Mouse (Mus musculus): ENCODE measurements around the gene Cadps. TPM values are rescaled to one million over a fixed set of nuclear protein-coding genes. Genes with fewer than 3 reads are reported as not detected.

Gene Cadps
- polyA plus RNA-seq, 1 experiment from 2014 or later, result 0.62 TPM

DNA sequence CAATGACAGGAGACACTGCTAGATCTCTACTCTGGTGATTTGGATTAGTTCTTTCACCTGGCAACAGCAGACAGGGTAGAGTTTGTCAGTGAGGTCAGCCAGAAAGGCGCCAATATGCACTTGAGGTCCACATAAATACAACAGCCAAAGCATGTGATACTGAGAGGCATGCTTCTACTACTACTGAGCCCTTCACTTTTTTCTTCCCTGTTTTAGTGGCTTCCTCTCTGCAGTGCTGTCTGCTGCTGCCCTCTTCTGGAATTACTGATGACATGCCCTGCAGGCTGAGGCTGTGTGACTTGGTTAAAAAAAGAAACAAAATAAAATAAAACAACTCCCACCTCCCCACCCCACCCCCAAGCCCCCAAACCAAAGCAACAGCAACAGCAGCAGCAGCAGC lies 291.8 kb downstream of the Cadps start:
- Histone ChIP-seq H3K4me3 (ENCODE audit: low read depth, low read length) (no peak overlapping the region), H3K27ac (ENCODE audit: low read depth, low read length) (no peak overlapping the region), H3K36me3 (ENCODE audit: control insufficient read depth, insufficient read depth, low read length) (no peaks in the 10 kb centered on the region), H3K4me1 (replicated peaks; ENCODE audit: control insufficient read depth, insufficient read depth, low read length) (no peaks in the 10 kb centered on the region), H3K9me3 (ENCODE audit: control insufficient read depth, low read length) (no peaks in the 10 kb centered on the region), H3K27me3 (replicated peaks; ENCODE audit: control insufficient read depth, insufficient read depth, low read length) (no peaks in the 10 kb centered on the region), H3K9ac (ENCODE audit: low read depth, low read length) (no peak overlapping the region), H3K4me2 (no peak overlapping the region)
- WGBS, result 32% methylated on average over 1 of the region's 1 CpGs
- ATAC-seq (replicated peaks; ENCODE audit: low FRiP score) (no peak), DNase-seq (ENCODE audit: low spot score) (no peak)

DNA sequence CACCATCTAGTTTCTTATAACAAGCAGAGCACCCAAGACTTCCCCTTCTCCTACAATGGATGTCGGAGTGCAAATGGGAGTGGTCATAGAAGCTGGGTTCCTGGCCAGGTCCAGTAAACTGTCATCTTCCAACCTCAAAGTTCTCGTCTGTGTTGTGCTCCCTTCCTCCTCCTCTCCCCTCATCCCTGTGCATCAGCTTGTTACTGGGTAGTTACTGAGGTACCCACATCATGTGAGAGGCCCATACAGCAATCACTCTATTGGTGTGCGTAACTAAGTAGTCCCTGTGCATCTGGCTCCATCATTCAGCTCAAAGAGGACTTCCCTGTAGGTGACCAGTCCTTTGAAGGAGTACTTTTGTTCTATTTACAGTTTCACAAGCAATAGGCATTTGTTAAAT lies 292.3 kb downstream of the Cadps start:
- Histone ChIP-seq H3K27me3 (replicated peaks; ENCODE audit: control insufficient read depth, insufficient read depth, low read length) (no peaks in the 10 kb centered on the region), H3K4me2 (no peak overlapping the region), H3K4me1 (replicated peaks; ENCODE audit: control insufficient read depth, insufficient read depth, low read length) (no peaks in the 10 kb centered on the region), H3K9ac (ENCODE audit: low read depth, low read length) (no peak overlapping the region), H3K36me3 (ENCODE audit: control insufficient read depth, insufficient read depth, low read length) (no peaks in the 10 kb centered on the region), H3K4me3 (ENCODE audit: low read depth, low read length) (no peak overlapping the region), H3K27ac (ENCODE audit: low read depth, low read length) (no peak overlapping the region), H3K9me3 (ENCODE audit: control insufficient read depth, low read length) (no peaks in the 10 kb centered on the region)
- no peak for DNase-seq (ENCODE audit: low spot score)
- 52% methylated on average over 3 of the region's 3 CpGs for WGBS
- ATAC-seq (replicated peaks; ENCODE audit: low FRiP score), result no peak

DNA sequence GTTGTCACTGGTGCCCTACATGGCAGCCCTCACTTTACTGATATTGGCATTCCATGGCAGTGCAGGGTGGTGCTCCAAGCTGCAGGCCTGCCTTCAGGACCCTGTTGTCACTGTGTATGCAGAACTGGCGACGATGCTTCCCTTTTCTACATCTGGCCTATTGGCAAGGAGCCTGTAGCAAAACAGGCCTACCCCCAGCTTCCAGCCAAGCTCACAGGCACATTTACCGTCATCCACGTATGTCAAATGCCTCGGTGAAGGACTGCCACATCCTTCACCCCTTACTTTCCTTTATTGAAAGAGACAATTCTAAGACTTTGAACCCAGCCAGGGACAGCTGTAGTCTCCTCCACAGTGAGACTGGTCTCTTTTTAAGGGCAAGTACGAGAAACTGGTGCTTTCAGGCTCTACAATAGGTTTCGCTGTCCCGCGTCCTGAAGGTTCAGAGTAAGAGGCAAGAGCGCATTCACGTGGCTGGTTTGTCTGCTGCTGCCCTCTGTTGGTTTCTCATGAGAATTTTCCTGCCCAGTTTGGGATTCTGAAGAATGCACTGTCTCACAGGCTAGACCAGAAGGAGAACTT lies 292.8 kb downstream of the Cadps start:
- WGBS, result 18% methylated on average over 11 of the region's 11 CpGs
- ATAC-seq (replicated peaks; ENCODE audit: low FRiP score), result peak; percentile 36; the same call in 1 of the 2 replicates
- H3K27me3 ChIP-seq (replicated peaks; ENCODE audit: control insufficient read depth, insufficient read depth, low read length), result no peaks in the 10 kb centered on the region

DNA sequence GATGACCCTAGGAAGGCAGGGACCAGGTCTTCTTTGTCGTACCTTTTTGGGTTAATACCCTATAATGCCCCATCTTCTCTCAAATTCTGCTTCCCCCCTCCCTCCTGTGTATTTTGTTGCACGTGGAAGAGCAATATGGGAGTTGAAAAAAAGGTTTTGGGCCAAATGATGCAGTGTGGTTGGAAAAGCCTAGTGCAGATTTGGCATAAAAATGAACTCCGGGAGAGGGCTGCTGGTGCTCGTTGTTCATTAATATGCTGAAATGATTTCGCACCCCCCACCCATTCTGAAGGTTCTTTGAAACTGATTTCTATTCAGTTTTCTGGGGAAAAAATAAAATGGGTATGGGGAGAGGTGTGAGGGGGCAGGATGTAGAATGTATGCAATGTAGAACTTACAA lies 295.6 kb downstream of the Cadps start:
- no peak overlapping the region for H3K27ac ChIP-seq (ENCODE audit: low read depth, low read length)
- no peaks in the 10 kb centered on the region for H3K4me1 ChIP-seq (replicated peaks; ENCODE audit: control insufficient read depth, insufficient read depth, low read length)
- DNase-seq (ENCODE audit: low spot score) (no peak), ATAC-seq (replicated peaks; ENCODE audit: low FRiP score) (no peak)
- no peaks in the 10 kb centered on the region for H3K9me3 ChIP-seq (ENCODE audit: control insufficient read depth, low read length)
- H3K4me3 ChIP-seq (ENCODE audit: low read depth, low read length), result no peak overlapping the region
- no peaks in the 10 kb centered on the region for H3K27me3 ChIP-seq (replicated peaks; ENCODE audit: control insufficient read depth, insufficient read depth, low read length)
- 75% methylated on average over 5 of the region's 5 CpGs for WGBS
- H3K9ac ChIP-seq (ENCODE audit: low read depth, low read length), result no peak overlapping the region
- H3K36me3 ChIP-seq (ENCODE audit: control insufficient read depth, insufficient read depth, low read length), result no peaks in the 10 kb centered on the region
- no peak overlapping the region for H3K4me2 ChIP-seq

More for the DNA sequence above, 292.8 kb downstream of the Cadps start:
- H3K4me3 ChIP-seq (ENCODE audit: low read depth, low read length), result no peak overlapping the region
- no peak overlapping the region for H3K9ac ChIP-seq (ENCODE audit: low read depth, low read length)
- H3K9me3 ChIP-seq (ENCODE audit: control insufficient read depth, low read length), result no peaks in the 10 kb centered on the region
- H3K27ac ChIP-seq (ENCODE audit: low read depth, low read length), result no peak overlapping the region
- no peak overlapping the region for H3K4me2 ChIP-seq
- peak; percentile 38 for DNase-seq (ENCODE audit: low spot score)
- H3K4me1 ChIP-seq (replicated peaks; ENCODE audit: control insufficient read depth, insufficient read depth, low read length), result no peaks in the 10 kb centered on the region
- no peaks in the 10 kb centered on the region for H3K36me3 ChIP-seq (ENCODE audit: control insufficient read depth, insufficient read depth, low read length)

DNA sequence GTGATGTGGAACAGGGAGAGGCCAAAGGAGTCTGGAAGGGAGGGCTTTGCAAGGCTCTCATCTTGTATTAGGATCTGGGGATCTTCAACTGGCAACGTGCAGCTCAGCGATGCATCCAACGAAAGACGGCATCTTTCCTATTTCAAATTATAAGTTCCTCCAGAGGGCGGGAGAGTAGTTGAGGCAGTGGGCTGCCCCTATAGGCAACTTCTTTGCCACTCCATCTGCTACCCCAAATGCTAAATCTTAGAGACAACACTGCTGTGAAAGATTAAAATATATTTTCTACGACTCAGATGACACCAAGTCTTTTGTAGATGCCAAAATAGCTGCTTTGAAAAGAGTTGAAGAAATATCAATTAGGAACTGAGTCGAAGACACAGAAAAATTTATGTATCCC lies 315.9 kb downstream of the Cadps start:
- H3K9ac ChIP-seq (ENCODE audit: low read depth, low read length), result no peak overlapping the region
- H3K4me1 ChIP-seq (replicated peaks; ENCODE audit: control insufficient read depth, insufficient read depth, low read length), result no peaks in the 10 kb centered on the region
- no peaks in the 10 kb centered on the region for H3K9me3 ChIP-seq (ENCODE audit: control insufficient read depth, low read length)
- DNase-seq (ENCODE audit: low spot score) (no peak), ATAC-seq (replicated peaks; ENCODE audit: low FRiP score) (no peak)
- WGBS, result 80% methylated on average over 7 of the region's 7 CpGs
- H3K4me2 ChIP-seq, result no peak overlapping the region
- no peaks in the 10 kb centered on the region for H3K36me3 ChIP-seq (ENCODE audit: control insufficient read depth, insufficient read depth, low read length)
- H3K27me3 ChIP-seq (replicated peaks; ENCODE audit: control insufficient read depth, insufficient read depth, low read length), result no peaks in the 10 kb centered on the region
- no peak overlapping the region for H3K27ac ChIP-seq (ENCODE audit: low read depth, low read length)
- H3K4me3 ChIP-seq (ENCODE audit: low read depth, low read length), result no peak overlapping the region

DNA sequence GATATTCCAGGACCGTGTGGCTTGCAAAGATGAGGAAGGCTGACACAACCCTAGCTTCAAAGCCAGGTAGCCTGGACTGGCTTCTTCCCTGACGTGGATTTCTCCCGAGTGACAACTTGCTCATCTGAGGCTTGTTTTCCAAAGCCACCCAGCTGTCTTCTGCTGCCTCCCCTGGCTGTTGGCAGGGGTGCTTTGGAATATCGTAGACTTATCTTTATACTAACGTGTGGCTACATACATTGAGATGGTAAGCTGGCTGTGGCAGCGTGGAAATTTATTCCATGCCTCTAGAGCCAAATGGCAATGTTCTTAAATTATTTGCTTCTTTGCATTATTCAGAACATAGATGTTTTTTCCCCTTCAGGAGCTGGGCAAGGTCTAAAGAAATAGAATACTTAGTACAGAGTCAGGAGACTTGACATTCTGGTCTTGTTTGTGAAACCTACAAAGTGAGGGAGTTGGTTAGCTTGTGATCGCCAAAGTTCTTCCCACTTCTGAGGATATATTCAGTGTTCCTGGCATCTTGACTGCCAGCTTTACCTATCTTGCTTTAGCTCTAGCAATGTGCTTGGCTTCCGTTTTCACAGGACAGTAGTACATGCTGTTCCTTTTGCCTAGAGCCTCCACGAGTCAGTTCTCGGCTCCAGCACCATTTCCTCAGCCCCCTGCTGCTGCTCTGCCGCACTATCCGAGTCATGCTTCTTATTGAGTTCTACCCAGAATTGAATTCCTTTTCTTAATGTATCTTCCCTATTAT lies 318.5 kb downstream of the Cadps start:
- DNase-seq (ENCODE audit: low spot score) (no peak), ATAC-seq (replicated peaks; ENCODE audit: low FRiP score) (no peak)
- H3K36me3 ChIP-seq (ENCODE audit: control insufficient read depth, insufficient read depth, low read length), result no peaks in the 10 kb centered on the region
- H3K4me3 ChIP-seq (ENCODE audit: low read depth, low read length), result no peak overlapping the region
- H3K4me2 ChIP-seq, result no peak overlapping the region
- no peak overlapping the region for H3K9ac ChIP-seq (ENCODE audit: low read depth, low read length)
- 78% methylated on average over 12 of the region's 12 CpGs for WGBS
- no peaks in the 10 kb centered on the region for H3K27me3 ChIP-seq (replicated peaks; ENCODE audit: control insufficient read depth, insufficient read depth, low read length)
- H3K4me1 ChIP-seq (replicated peaks; ENCODE audit: control insufficient read depth, insufficient read depth, low read length), result no peaks in the 10 kb centered on the region
- no peak overlapping the region for H3K27ac ChIP-seq (ENCODE audit: low read depth, low read length)
- no peaks in the 10 kb centered on the region for H3K9me3 ChIP-seq (ENCODE audit: control insufficient read depth, low read length)

DNA sequence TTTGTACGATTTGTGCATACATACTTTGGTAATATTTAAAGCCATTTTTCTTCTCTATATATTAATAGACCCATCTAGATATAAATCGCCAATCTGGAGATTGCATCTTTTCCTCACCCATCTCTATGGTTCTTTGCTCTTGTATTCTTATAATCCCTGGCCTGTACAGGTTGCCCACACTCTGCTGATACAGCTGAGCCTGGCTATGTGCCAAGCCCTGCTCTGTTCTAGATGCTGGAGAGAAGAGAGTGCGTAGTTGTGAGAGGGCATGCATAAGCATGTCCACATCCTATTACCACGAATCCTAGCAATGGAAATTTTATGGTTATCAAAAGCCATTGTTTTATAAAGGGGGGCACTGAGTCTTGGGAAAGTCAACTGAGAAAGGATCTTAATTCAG lies 360.7 kb downstream of the Cadps start:
- H3K36me3 ChIP-seq (ENCODE audit: control insufficient read depth, insufficient read depth, low read length), result no peaks in the 10 kb centered on the region
- H3K4me2 ChIP-seq, result no peak overlapping the region
- H3K27me3 ChIP-seq (replicated peaks; ENCODE audit: control insufficient read depth, insufficient read depth, low read length), result no peaks in the 10 kb centered on the region
- WGBS, result 70% methylated on average over 4 of the region's 4 CpGs
- no peak overlapping the region for H3K4me3 ChIP-seq (ENCODE audit: low read depth, low read length)
- no peaks in the 10 kb centered on the region for H3K9me3 ChIP-seq (ENCODE audit: control insufficient read depth, low read length)
- no peak overlapping the region for H3K9ac ChIP-seq (ENCODE audit: low read depth, low read length)
- H3K27ac ChIP-seq (ENCODE audit: low read depth, low read length), result no peak overlapping the region
- DNase-seq (ENCODE audit: low spot score) (no peak), ATAC-seq (replicated peaks; ENCODE audit: low FRiP score) (no peak)
- no peaks in the 10 kb centered on the region for H3K4me1 ChIP-seq (replicated peaks; ENCODE audit: control insufficient read depth, insufficient read depth, low read length)

DNA sequence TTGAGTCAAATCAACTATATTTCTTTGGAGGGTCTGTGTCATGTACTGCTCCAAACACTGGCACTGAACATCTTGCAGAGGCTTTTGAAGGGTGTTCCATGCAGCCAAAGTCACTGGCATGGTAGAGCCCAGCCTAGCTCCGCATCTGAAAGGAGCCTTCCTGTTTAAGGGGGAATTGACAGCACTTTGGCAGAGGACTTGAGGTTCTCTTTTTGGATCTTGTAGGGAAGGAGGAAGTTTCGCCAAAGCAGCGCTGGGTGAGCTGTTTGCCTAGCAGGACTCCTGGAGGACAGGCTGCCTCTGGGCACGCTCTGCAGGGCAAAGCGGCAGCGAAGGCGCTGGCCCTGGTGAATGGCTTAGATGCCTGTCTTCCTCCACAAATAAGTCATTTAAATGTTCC lies 363.2 kb downstream of the Cadps start:
- no peaks in the 10 kb centered on the region for H3K4me1 ChIP-seq (replicated peaks; ENCODE audit: control insufficient read depth, insufficient read depth, low read length)
- no peaks in the 10 kb centered on the region for H3K9me3 ChIP-seq (ENCODE audit: control insufficient read depth, low read length)
- H3K4me2 ChIP-seq, result no peak overlapping the region
- H3K27ac ChIP-seq (ENCODE audit: low read depth, low read length), result no peak overlapping the region
- no peak overlapping the region for H3K9ac ChIP-seq (ENCODE audit: low read depth, low read length)
- H3K27me3 ChIP-seq (replicated peaks; ENCODE audit: control insufficient read depth, insufficient read depth, low read length), result no peaks in the 10 kb centered on the region
- WGBS, result 49% methylated on average over 7 of the region's 7 CpGs
- H3K36me3 ChIP-seq (ENCODE audit: control insufficient read depth, insufficient read depth, low read length), result no peaks in the 10 kb centered on the region
- ATAC-seq (replicated peaks; ENCODE audit: low FRiP score) (no peak), DNase-seq (ENCODE audit: low spot score) (no peak)
- H3K4me3 ChIP-seq (ENCODE audit: low read depth, low read length), result no peak overlapping the region

DNA sequence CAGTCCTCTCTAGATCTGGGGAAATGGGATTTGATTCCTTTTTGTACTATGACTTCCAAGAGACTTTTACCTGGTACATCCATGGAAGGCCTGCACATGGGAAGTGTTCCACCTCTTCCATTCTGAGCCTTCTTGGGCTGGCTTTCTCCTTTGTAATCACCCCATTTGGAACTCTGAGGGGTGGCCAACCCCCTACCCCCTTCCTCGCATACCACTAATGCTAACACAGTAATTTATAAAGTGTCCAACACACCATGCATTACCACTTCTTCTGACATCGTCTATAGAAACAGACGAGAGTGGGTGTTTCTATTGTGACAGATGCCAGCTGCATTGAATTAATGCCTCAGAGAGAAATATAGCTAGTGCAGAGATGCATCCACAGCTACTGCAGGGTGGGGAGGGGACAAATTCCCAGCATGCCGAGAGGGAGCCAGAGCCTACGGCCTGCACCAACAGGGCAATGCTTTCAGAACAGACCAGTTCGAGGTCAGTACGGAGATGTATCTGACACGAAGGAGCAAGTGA lies 367.8 kb downstream of the Cadps start:
- Histone ChIP-seq H3K4me2 (no peak overlapping the region), H3K36me3 (ENCODE audit: control insufficient read depth, insufficient read depth, low read length) (no peaks in the 10 kb centered on the region), H3K27ac (ENCODE audit: low read depth, low read length) (no peak overlapping the region), H3K4me3 (ENCODE audit: low read depth, low read length) (no peak overlapping the region), H3K27me3 (replicated peaks; ENCODE audit: control insufficient read depth, insufficient read depth, low read length) (no peaks in the 10 kb centered on the region), H3K9ac (ENCODE audit: low read depth, low read length) (no peak overlapping the region), H3K4me1 (replicated peaks; ENCODE audit: control insufficient read depth, insufficient read depth, low read length) (no peaks in the 10 kb centered on the region), H3K9me3 (ENCODE audit: control insufficient read depth, low read length) (no peaks in the 10 kb centered on the region)
- WGBS, result 74% methylated on average over 8 of the region's 8 CpGs
- ATAC-seq (replicated peaks; ENCODE audit: low FRiP score) (no peak), DNase-seq (ENCODE audit: low spot score) (no peak)
